Mouse (Mus musculus): Measurements from ENCODE around the gene Aoc3. TPM values are rescaled to one million over a fixed set of nuclear protein-coding genes. Genes with fewer than 3 reads are reported as not detected.

The Aoc3 gene
- 1.7 and 2.3 TPM in 2 replicates for polyA plus RNA-seq (2015; fragmentation: Nextera tagmentation; extraction: Ambion mirVana)

GRCm38 (mm10) chr11:101330371-101330924 lies at the start of gene Aoc3:
Gene Aoc3, plus strand, starts transcription at chr11:101330605.

GRCm38 (mm10) chr11:101302004-101302798 lies 28.2 kb upstream of the Aoc3 start, which contains the start of gene Becn1:
Gene Becn1, minus strand, starts transcription at chr11:101302286.

GRCm38 (mm10) chr11:101315665-101316500 lies 14.5 kb upstream of the Aoc3 start, which contains the start of gene Psme3:
Gene Psme3, plus strand, starts transcription at chr11:101316213.

GRCm38 (mm10) chr11:101324763-101325162 lies 5.6 kb upstream of the Aoc3 start, which contains the start of gene Aoc2:
Gene Aoc2, plus strand, starts transcription at chr11:101325063.

GRCm38 (mm10) chr11:101367326-101367935 lies 37.0 kb downstream of the Aoc3 start, which contains the start of gene G6pc:
Gene G6pc, plus strand, starts transcription at chr11:101367561.

Small RNA genes lying within 50 kb of the gene (microRNA-seq; reads per million reads assigned to microRNA genes)
- gene Gm25593 (ENCODE audit: borderline replicate concordance, insufficient number of aligned reads): not detected

Other genes starting within 250 kb of the Aoc3 start
- 40.7 and 70.1 TPM in 2 replicates for gene Coasy, start 248.0 kb upstream of the Aoc3 start, polyA plus RNA-seq (2015; fragmentation: Nextera tagmentation; extraction: Ambion mirVana)
- gene Mlx, start 243.3 kb upstream of the Aoc3 start, polyA plus RNA-seq (2015; fragmentation: Nextera tagmentation; extraction: Ambion mirVana): 33.9 and 46.5 TPM in 2 replicates
- gene Psmc3ip, start 235.2 kb upstream of the Aoc3 start, polyA plus RNA-seq (2015; fragmentation: Nextera tagmentation; extraction: Ambion mirVana): 13.6 and 15.3 TPM in 2 replicates
- gene Retreg3, start 210.7 kb upstream of the Aoc3 start, polyA plus RNA-seq (2015; fragmentation: Nextera tagmentation; extraction: Ambion mirVana): 17.6 and 20.9 TPM in 2 replicates
- gene Tubg1, start 210.7 kb upstream of the Aoc3 start, polyA plus RNA-seq (2015; fragmentation: Nextera tagmentation; extraction: Ambion mirVana): 34.1 and 45.0 TPM in 2 replicates
- 5.6 and 9.6 TPM in 2 replicates for gene Tubg2, start 174.7 kb upstream of the Aoc3 start, polyA plus RNA-seq (2015; fragmentation: Nextera tagmentation; extraction: Ambion mirVana)
- 0.88 and 1.1 TPM in 2 replicates for gene Cntnap1, start 160.1 kb upstream of the Aoc3 start, polyA plus RNA-seq (2015; fragmentation: Nextera tagmentation; extraction: Ambion mirVana)
- gene Plekhh3, start 159.3 kb upstream of the Aoc3 start, polyA plus RNA-seq (2015; fragmentation: Nextera tagmentation; extraction: Ambion mirVana): 14.7 and 16.6 TPM in 2 replicates
- 0.06 and 0.28 TPM in 2 replicates for gene Ccr10, start 155.2 kb upstream of the Aoc3 start, polyA plus RNA-seq (2015; fragmentation: Nextera tagmentation; extraction: Ambion mirVana)
- 8.6 and 14.0 TPM in 2 replicates for gene Ezh1, start 104.1 kb upstream of the Aoc3 start, polyA plus RNA-seq (2015; fragmentation: Nextera tagmentation; extraction: Ambion mirVana)
- 60.0 and 102 TPM in 2 replicates for gene Ramp2, start 84.6 kb upstream of the Aoc3 start, polyA plus RNA-seq (2015; fragmentation: Nextera tagmentation; extraction: Ambion mirVana)
- 97.9 and 113 TPM in 2 replicates for gene Vps25, start 76.9 kb upstream of the Aoc3 start, polyA plus RNA-seq (2015; fragmentation: Nextera tagmentation; extraction: Ambion mirVana)
- gene Wnk4, start 70.0 kb upstream of the Aoc3 start, polyA plus RNA-seq (2015; fragmentation: Nextera tagmentation; extraction: Ambion mirVana): 4.3 and 4.5 TPM in 2 replicates
- gene Cntd1, start 51.6 kb upstream of the Aoc3 start, polyA plus RNA-seq (2015; fragmentation: Nextera tagmentation; extraction: Ambion mirVana): 0.70 and 0.72 TPM in 2 replicates
- 156 and 178 TPM in 2 replicates for gene Coa3, start 51.5 kb upstream of the Aoc3 start, polyA plus RNA-seq (2015; fragmentation: Nextera tagmentation; extraction: Ambion mirVana)
- 99.1 and 118 TPM in 2 replicates for gene Becn1, start 28.3 kb upstream of the Aoc3 start, polyA plus RNA-seq (2015; fragmentation: Nextera tagmentation; extraction: Ambion mirVana)
- 55.7 and 85.9 TPM in 2 replicates for gene Psme3, start 14.4 kb upstream of the Aoc3 start, polyA plus RNA-seq (2015; fragmentation: Nextera tagmentation; extraction: Ambion mirVana)
- gene Aoc2, start 5.5 kb upstream of the Aoc3 start, polyA plus RNA-seq (2015; fragmentation: Nextera tagmentation; extraction: Ambion mirVana): 0.43 and 0.57 TPM in 2 replicates
- gene G6pc, start 37.0 kb downstream of the Aoc3 start, polyA plus RNA-seq (2015; fragmentation: Nextera tagmentation; extraction: Ambion mirVana): 4.1 and 7.5 TPM in 2 replicates
- gene Aarsd1, start 87.0 kb downstream of the Aoc3 start, polyA plus RNA-seq (2015; fragmentation: Nextera tagmentation; extraction: Ambion mirVana): 29.9 and 39.5 TPM in 2 replicates
- 3.0 and 3.6 TPM in 2 replicates for gene Gm27029, start 94.2 kb downstream of the Aoc3 start, polyA plus RNA-seq (2015; fragmentation: Nextera tagmentation; extraction: Ambion mirVana)
- gene Rundc1, start 94.5 kb downstream of the Aoc3 start, polyA plus RNA-seq (2015; fragmentation: Nextera tagmentation; extraction: Ambion mirVana): 13.2 and 19.8 TPM in 2 replicates
- 5.9 and 11.6 TPM in 2 replicates for gene Ptges3l, start 94.7 kb downstream of the Aoc3 start, polyA plus RNA-seq (2015; fragmentation: Nextera tagmentation; extraction: Ambion mirVana)
- 327 and 341 TPM in 2 replicates for gene Rpl27, start 111.7 kb downstream of the Aoc3 start, polyA plus RNA-seq (2015; fragmentation: Nextera tagmentation; extraction: Ambion mirVana)
- gene Ifi35, start 117.8 kb downstream of the Aoc3 start, polyA plus RNA-seq (2015; fragmentation: Nextera tagmentation; extraction: Ambion mirVana): 57.4 and 61.2 TPM in 2 replicates
- gene Rnd2, start 134.4 kb downstream of the Aoc3 start, polyA plus RNA-seq (2015; fragmentation: Nextera tagmentation; extraction: Ambion mirVana): 10.7 and 14.9 TPM in 2 replicates
- 59.9 and 78.0 TPM in 2 replicates for gene Vat1, start 135.6 kb downstream of the Aoc3 start, polyA plus RNA-seq (2015; fragmentation: Nextera tagmentation; extraction: Ambion mirVana)
- 1.8 and 3.2 TPM in 2 replicates for gene Brca1, start 221.3 kb downstream of the Aoc3 start, polyA plus RNA-seq (2015; fragmentation: Nextera tagmentation; extraction: Ambion mirVana)
- gene Nbr1, start 221.5 kb downstream of the Aoc3 start, polyA plus RNA-seq (2015; fragmentation: Nextera tagmentation; extraction: Ambion mirVana): 44.8 and 67.0 TPM in 2 replicates